Mouse (Mus musculus) bone marrow, adult 2 months (tissue): ENCODE measurements around the gene Primpol.

Source experiments
- CTCF ChIP-seq: fragments of 200-500 bp; IDR thresholded peaks from 2 replicates; pipeline ENCODE4 v1.5.1; 2011; ENCODE audit warnings: low read length, control low read depth; ENCODE audit not compliant: control insufficient read depth, insufficient read depth
- POLR2A ChIP-seq: fragments of 200-500 bp; IDR thresholded peaks from 2 replicates; pipeline ENCODE4 v1.6.1; 2011; ENCODE audit warnings: low read depth, mild to moderate bottlenecking, control low read depth, low read length, borderline replicate concordance; ENCODE audit not compliant: control insufficient read depth

GRCm38 (mm10) chr8:46630932-46631331 lies 13.9 kb upstream of the Primpol start:
- TF ChIP-seq POLR2A (no peak), CTCF (no peak)
